Mouse (Mus musculus) bone marrow macrophage, adult 2 months (primary cell): ENCODE measurements around the gene Wbp11. TPM values are rescaled to one million over a fixed set of nuclear protein-coding genes. Genes with fewer than 3 reads are reported as not detected.

Experiments
- H3K27ac ChIP-seq: 2 replicates; pipeline ENCODE4 v1.5.1; 2012; ENCODE audit warnings: low read depth, low read length; ENCODE audit not compliant: insufficient read depth
- H3K4me1 ChIP-seq: 2 replicates; pipeline ENCODE4 v1.6.1; 2012; ENCODE audit warnings: low read length; ENCODE audit not compliant: control insufficient read depth, insufficient read depth
- H3K4me3 ChIP-seq: 2 replicates; pipeline ENCODE4 v1.5.1; 2012; ENCODE audit warnings: mild to moderate bottlenecking, low read length, moderate library complexity; ENCODE audit not compliant: insufficient read depth
- CTCF ChIP-seq: IDR thresholded peaks from 2 replicates; pipeline ENCODE4 v1.5.1; 2012; ENCODE audit warnings: low read depth, mild to moderate bottlenecking, low read length, moderate library complexity
- POLR2A ChIP-seq: IDR thresholded peaks from 2 replicates; pipeline ENCODE4 v1.6.1; 2012; ENCODE audit warnings: mild to moderate bottlenecking, low read depth, low read length, borderline replicate concordance
- polyA plus RNA-seq: library from polyadenylated mRNA; stranded (reverse); fragments of >200 nt; gene quantifications from 2 replicates; pipeline ENCODE4 v1.2.4, GENCODE M21; 2012; ENCODE audit not compliant: missing spikeins, insufficient read depth, insufficient read length

The Wbp11 gene
- polyA plus RNA-seq, 1 experiment, result 76.4 TPM

- peaks cover 6% of the 10 kb centered on the region; the same call in 1 of the 2 replicates for H3K4me1 ChIP-seq
- no peak for TF ChIP-seq CTCF
- no peak for TF ChIP-seq POLR2A
- H3K27ac ChIP-seq, result no peak overlapping the region
- no peak overlapping the region for H3K4me3 ChIP-seq
These were observed 32.9 kb downstream of the Wbp11 start for GRCm38 (mm10) chr6:136795110-136795509.

- Histone ChIP-seq H3K4me3 (peak overlapping the region; percentile 18; the same call in 1 of the 2 replicates), H3K27ac (no peak overlapping the region), H3K4me1 (peaks cover 6% of the 10 kb centered on the region; the same call in 1 of the 2 replicates)
- TF ChIP-seq CTCF (no peak), POLR2A (no peak)
These were observed 34.1 kb downstream of the Wbp11 start for GRCm38 (mm10) chr6:136793831-136794525.

GRCm38 (mm10) chr6:136792884-136793758 lies 34.9 kb downstream of the Wbp11 start:
- Histone ChIP-seq H3K27ac (no peak overlapping the region), H3K4me3 (no peak overlapping the region), H3K4me1 (peaks cover 6% of the 10 kb centered on the region; the same call in 1 of the 2 replicates)
- no peak for TF ChIP-seq POLR2A
- TF ChIP-seq CTCF, result no peak

DNA sequence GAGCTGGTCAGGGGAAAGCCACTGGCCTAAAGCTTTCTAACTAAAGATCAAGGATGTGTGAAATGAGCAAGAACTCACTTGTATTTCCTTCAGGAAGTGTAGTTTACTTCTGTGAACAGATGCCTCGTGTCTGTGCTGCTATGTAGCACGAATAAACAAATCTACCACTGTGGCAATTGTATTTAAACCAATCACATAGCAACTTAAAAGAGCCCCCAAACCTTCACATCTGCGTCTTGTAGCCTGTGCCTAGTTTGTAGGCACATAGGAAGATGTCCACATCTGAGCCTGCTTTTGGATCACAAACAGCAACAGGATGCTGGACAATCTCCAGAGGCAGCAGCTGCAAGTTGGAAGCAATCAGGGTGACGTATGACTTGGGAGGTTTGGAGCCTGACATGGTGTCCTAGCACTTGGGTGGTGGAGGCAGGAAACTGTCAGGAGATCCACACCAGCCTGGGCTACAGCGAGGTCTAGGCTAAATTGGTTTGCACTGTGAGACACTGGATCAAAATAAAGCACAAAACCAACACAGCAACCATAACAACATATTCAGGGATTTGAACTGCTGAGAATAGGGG lies 38.6 kb downstream of the Wbp11 start:
- Histone ChIP-seq H3K4me3 (no peak overlapping the region), H3K27ac (no peak overlapping the region), H3K4me1 (peaks cover 6% of the 10 kb centered on the region; the same call in 1 of the 2 replicates)
- TF ChIP-seq CTCF (no peak), POLR2A (no peak)

GRCm38 (mm10) chr6:136782761-136783160 lies 45.3 kb downstream of the Wbp11 start:
- H3K27ac ChIP-seq, result no peak overlapping the region
- H3K4me3 ChIP-seq, result no peak overlapping the region
- no peaks in the 10 kb centered on the region for H3K4me1 ChIP-seq
- TF ChIP-seq CTCF (no peak), POLR2A (no peak)

- H3K27ac ChIP-seq, result no peak overlapping the region
- TF ChIP-seq CTCF (no peak), POLR2A (no peak)
- H3K4me1 ChIP-seq, result no peaks in the 10 kb centered on the region
- H3K4me3 ChIP-seq, result no peak overlapping the region
These were observed 45.9 kb downstream of the Wbp11 start for GRCm38 (mm10) chr6:136782146-136782545.

- H3K4me1 ChIP-seq, result no peaks in the 10 kb centered on the region
- no peak within 1 kb of the TSS for H3K27ac ChIP-seq
- no peak within 1 kb of the TSS for H3K4me3 ChIP-seq
- no peak for TF ChIP-seq CTCF
- no peak for TF ChIP-seq POLR2A
These were observed 46.6 kb downstream of the Wbp11 start, which contains the start of gene Gucy2c for GRCm38 (mm10) chr6:136781377-136781986. Gene Gucy2c, minus strand, starts transcription at chr6:136781765.

GRCm38 (mm10) chr6:136776392-136776791 lies 51.6 kb downstream of the Wbp11 start:
- Histone ChIP-seq H3K4me3 (no peak overlapping the region), H3K4me1 (no peaks in the 10 kb centered on the region), H3K27ac (no peak overlapping the region)
- TF ChIP-seq CTCF, result no peak
- TF ChIP-seq POLR2A, result no peak

GRCm38 (mm10) chr6:136769859-136770258 lies 58.2 kb downstream of the Wbp11 start:
- no peak for TF ChIP-seq POLR2A
- TF ChIP-seq CTCF, result no peak
- Histone ChIP-seq H3K27ac (no peak overlapping the region), H3K4me1 (no peaks in the 10 kb centered on the region), H3K4me3 (no peak overlapping the region)
